Mouse (Mus musculus): ENCODE measurements at regions not wholly inside any gene's neighbourhood (a gene's known extent, or its start where the extent isn't known, plus 50 kb on each side); places are given as distances from the start of the nearest gene placed in this dataset.

- WGBS = 68% methylated on average over 11 of the region's 11 CpGs
- H3K4me1 ChIP-seq (ENCODE audit: control insufficient read depth, insufficient read depth, low read length) = no peaks in the 10 kb centered on the region
These were observed 597.8 kb upstream of the Gm10131 start for GRCm38 (mm10) chr8:34709316-34709715.

GRCm38 (mm10) chr8:34703351-34703750, 591.8 kb upstream of the Gm10131 start:
- no peaks in the 10 kb centered on the region for H3K27me3 ChIP-seq (replicated peaks; ENCODE audit: control insufficient read depth, insufficient read depth, low read length)
- 48% methylated on average over 8 of the region's 8 CpGs for WGBS
- no peak overlapping the region for H3K27ac ChIP-seq (ENCODE audit: insufficient read depth, low read depth, low read length)
- H3K36me3 ChIP-seq (ENCODE audit: control insufficient read depth, insufficient read depth, low read length) = no peaks in the 10 kb centered on the region
- H3K4me1 ChIP-seq (ENCODE audit: control insufficient read depth, insufficient read depth, low read length) = no peaks in the 10 kb centered on the region
- TF ChIP-seq POLR2A (IDR thresholded peaks at IDR 0.05; ENCODE audit: low read depth, low read length) (no peak), CTCF (conservative IDR thresholded peaks at IDR 0.05; ENCODE audit: insufficient read depth, insufficient read length, low read depth, low read length) (no peak)
- DNase-seq = no peak
- H3K4me3 ChIP-seq (ENCODE audit: insufficient read depth, low read depth, low read length) = no peak overlapping the region

More at GRCm38 (mm10) chr8:34709316-34709715, 597.8 kb upstream of the Gm10131 start:
- Histone ChIP-seq H3K4me3 (ENCODE audit: insufficient read depth, low read depth, low read length) (no peak overlapping the region), H3K36me3 (ENCODE audit: control insufficient read depth, insufficient read depth, low read length) (no peaks in the 10 kb centered on the region), H3K27ac (ENCODE audit: insufficient read depth, low read depth, low read length) (no peak overlapping the region), H3K27me3 (replicated peaks; ENCODE audit: control insufficient read depth, insufficient read depth, low read length) (no peaks in the 10 kb centered on the region)
- DNase-seq = no peak
- no peak for TF ChIP-seq CTCF (conservative IDR thresholded peaks at IDR 0.05; ENCODE audit: insufficient read depth, insufficient read length, low read depth, low read length)
- no peak for TF ChIP-seq POLR2A (IDR thresholded peaks at IDR 0.05; ENCODE audit: low read depth, low read length)

- no peaks in the 10 kb centered on the region for H3K4me1 ChIP-seq (ENCODE audit: control insufficient read depth, insufficient read depth, low read length)
- no peaks in the 10 kb centered on the region for H3K36me3 ChIP-seq (ENCODE audit: control insufficient read depth, insufficient read depth, low read length)
- 96% methylated on average over 2 of the region's 2 CpGs for WGBS
- TF ChIP-seq CTCF (conservative IDR thresholded peaks at IDR 0.05; ENCODE audit: insufficient read depth, insufficient read length, low read depth, low read length) (no peak), POLR2A (IDR thresholded peaks at IDR 0.05; ENCODE audit: low read depth, low read length) (no peak)
- no peak overlapping the region for H3K27ac ChIP-seq (ENCODE audit: insufficient read depth, low read depth, low read length)
- H3K27me3 ChIP-seq (replicated peaks; ENCODE audit: control insufficient read depth, insufficient read depth, low read length) = no peaks in the 10 kb centered on the region
- DNase-seq = no peak
- no peak overlapping the region for H3K4me3 ChIP-seq (ENCODE audit: insufficient read depth, low read depth, low read length)
These were observed 591.3 kb upstream of the Gm10131 start for GRCm38 (mm10) chr8:34702806-34703205.

GRCm38 (mm10) chr8:34699015-34699414, 587.5 kb upstream of the Gm10131 start:
- TF ChIP-seq POLR2A (IDR thresholded peaks at IDR 0.05; ENCODE audit: low read depth, low read length) = no peak
- no peak for TF ChIP-seq CTCF (conservative IDR thresholded peaks at IDR 0.05; ENCODE audit: insufficient read depth, insufficient read length, low read depth, low read length)
- WGBS = 61% methylated on average over 4 of the region's 4 CpGs
- Histone ChIP-seq H3K4me3 (ENCODE audit: insufficient read depth, low read depth, low read length) (no peak overlapping the region), H3K36me3 (ENCODE audit: control insufficient read depth, insufficient read depth, low read length) (no peaks in the 10 kb centered on the region), H3K27me3 (replicated peaks; ENCODE audit: control insufficient read depth, insufficient read depth, low read length) (no peaks in the 10 kb centered on the region), H3K27ac (ENCODE audit: insufficient read depth, low read depth, low read length) (no peak overlapping the region), H3K4me1 (ENCODE audit: control insufficient read depth, insufficient read depth, low read length) (no peaks in the 10 kb centered on the region)
- no peak for DNase-seq

- Histone ChIP-seq H3K36me3 (ENCODE audit: control insufficient read depth, insufficient read depth, low read length) (no peaks in the 10 kb centered on the region), H3K27me3 (replicated peaks; ENCODE audit: control insufficient read depth, insufficient read depth, low read length) (no peaks in the 10 kb centered on the region), H3K27ac (ENCODE audit: insufficient read depth, low read depth, low read length) (no peak overlapping the region), H3K4me3 (ENCODE audit: insufficient read depth, low read depth, low read length) (no peak overlapping the region), H3K4me1 (ENCODE audit: control insufficient read depth, insufficient read depth, low read length) (no peaks in the 10 kb centered on the region)
- DNase-seq = no peak
- TF ChIP-seq CTCF (conservative IDR thresholded peaks at IDR 0.05; ENCODE audit: insufficient read depth, insufficient read length, low read depth, low read length) (no peak), POLR2A (IDR thresholded peaks at IDR 0.05; ENCODE audit: low read depth, low read length) (no peak)
- WGBS = 84% methylated on average over 12 of the region's 12 CpGs
These were observed 584.8 kb upstream of the Gm10131 start for GRCm38 (mm10) chr8:34696365-34696764.

- DNase-seq = no peak
- H3K27ac ChIP-seq (ENCODE audit: insufficient read depth, low read depth, low read length) = no peak overlapping the region
- no peaks in the 10 kb centered on the region for H3K36me3 ChIP-seq (ENCODE audit: control insufficient read depth, insufficient read depth, low read length)
- no peaks in the 10 kb centered on the region for H3K27me3 ChIP-seq (replicated peaks; ENCODE audit: control insufficient read depth, insufficient read depth, low read length)
- WGBS = 68% methylated on average over 13 of the region's 13 CpGs
- no peaks in the 10 kb centered on the region for H3K4me1 ChIP-seq (ENCODE audit: control insufficient read depth, insufficient read depth, low read length)
- H3K4me3 ChIP-seq (ENCODE audit: insufficient read depth, low read depth, low read length) = no peak overlapping the region
- TF ChIP-seq POLR2A (IDR thresholded peaks at IDR 0.05; ENCODE audit: low read depth, low read length) = no peak
- no peak for TF ChIP-seq CTCF (conservative IDR thresholded peaks at IDR 0.05; ENCODE audit: insufficient read depth, insufficient read length, low read depth, low read length)
These were observed 581.1 kb upstream of the Gm10131 start for GRCm38 (mm10) chr8:34692606-34693005.

- H3K27ac ChIP-seq (ENCODE audit: insufficient read depth, low read depth, low read length) = no peak overlapping the region
- H3K4me1 ChIP-seq (ENCODE audit: control insufficient read depth, insufficient read depth, low read length) = no peaks in the 10 kb centered on the region
- H3K4me3 ChIP-seq (ENCODE audit: insufficient read depth, low read depth, low read length) = no peak overlapping the region
- TF ChIP-seq POLR2A (IDR thresholded peaks at IDR 0.05; ENCODE audit: low read depth, low read length) (no peak), CTCF (conservative IDR thresholded peaks at IDR 0.05; ENCODE audit: insufficient read depth, insufficient read length, low read depth, low read length) (no peak)
- WGBS = 87% methylated on average over 6 of the region's 6 CpGs
- DNase-seq = no peak
- no peaks in the 10 kb centered on the region for H3K27me3 ChIP-seq (replicated peaks; ENCODE audit: control insufficient read depth, insufficient read depth, low read length)
- no peaks in the 10 kb centered on the region for H3K36me3 ChIP-seq (ENCODE audit: control insufficient read depth, insufficient read depth, low read length)
These were observed 580.2 kb upstream of the Gm10131 start for GRCm38 (mm10) chr8:34691776-34692175.
